Mouse (Mus musculus): ENCODE data around the gene Gpr161. TPM values are rescaled to one million over a fixed set of nuclear protein-coding genes. Genes with fewer than 3 reads are reported as not detected.

The Gpr161 gene
- 1 to 10 TPM; 4.2 to 5.6 TPM for total RNA-seq (2021)
- long read RNA-seq, experiment 1, partial matches to known transcripts, result 0 of 3 reads
- long read RNA-seq, experiment 1, other reads (novel, unspliced or antisense), result 3 of 3 reads
- long read RNA-seq, experiment 2, partial matches to known transcripts, result 2 of 8 reads
- long read RNA-seq, experiment 2, other reads (novel, unspliced or antisense), result 6 of 8 reads

GRCm38 (mm10) chr1:165295489-165295888, at the start of gene Gpr161:
Gene Gpr161 (plus strand): TSS chr1:165295789.
- no peak for DNase-seq (ENCODE audit: low spot score in 2 of 2)

GRCm38 (mm10) chr1:165246587-165246986, 49.0 kb upstream of the Gpr161 start:
- DNase-seq (ENCODE audit: low spot score in 2 of 2), result no peak

GRCm38 (mm10) chr1:165247085-165247484, 48.5 kb upstream of the Gpr161 start:
- DNase-seq (ENCODE audit: low spot score in 2 of 2), result no peak

GRCm38 (mm10) chr1:165247788-165248187, 47.8 kb upstream of the Gpr161 start:
- no peak for DNase-seq (ENCODE audit: low spot score in 2 of 2)

GRCm38 (mm10) chr1:165248842-165249241, 46.7 kb upstream of the Gpr161 start:
- DNase-seq (ENCODE audit: low spot score in 2 of 2), result no peak

GRCm38 (mm10) chr1:165250546-165250945, 45.0 kb upstream of the Gpr161 start:
- no peak for DNase-seq (ENCODE audit: low spot score in 2 of 2)

GRCm38 (mm10) chr1:165252027-165252671, 43.4 kb upstream of the Gpr161 start:
- peak in 1 of 2 experiments; percentile 30 for DNase-seq (ENCODE audit: low spot score in 2 of 2)

- DNase-seq (ENCODE audit: low spot score in 2 of 2), result no peak
Observed at GRCm38 (mm10) chr1:165274946-165275345, 20.6 kb upstream of the Gpr161 start.

- DNase-seq (ENCODE audit: low spot score in 2 of 2), result no peak
Observed at GRCm38 (mm10) chr1:165280741-165281140, 14.8 kb upstream of the Gpr161 start.

- DNase-seq (ENCODE audit: low spot score in 2 of 2), result peak; percentile 48 to 52
Observed at GRCm38 (mm10) chr1:165281351-165282221, 14.0 kb upstream of the Gpr161 start.

- no peak for DNase-seq (ENCODE audit: low spot score in 2 of 2)
Observed at GRCm38 (mm10) chr1:165282222-165282966, 13.2 kb upstream of the Gpr161 start.

GRCm38 (mm10) chr1:165282967-165283345, 12.6 kb upstream of the Gpr161 start:
- no peak for DNase-seq (ENCODE audit: low spot score in 2 of 2)

- DNase-seq (ENCODE audit: low spot score in 2 of 2), result no peak
Observed at GRCm38 (mm10) chr1:165284096-165284495, 11.5 kb upstream of the Gpr161 start.

- no peak for DNase-seq (ENCODE audit: low spot score in 2 of 2)
Observed at GRCm38 (mm10) chr1:165288165-165288564, 7.4 kb upstream of the Gpr161 start.

GRCm38 (mm10) chr1:165289831-165290230, 5.8 kb upstream of the Gpr161 start:
- DNase-seq (ENCODE audit: low spot score in 2 of 2), result no peak

GRCm38 (mm10) chr1:165291606-165292005, 4.0 kb upstream of the Gpr161 start:
- no peak for DNase-seq (ENCODE audit: low spot score in 2 of 2)

GRCm38 (mm10) chr1:165301108-165301507, 5.5 kb downstream of the Gpr161 start:
- DNase-seq (ENCODE audit: low spot score in 2 of 2), result no peak

- no peak for DNase-seq (ENCODE audit: low spot score in 2 of 2)
Observed at GRCm38 (mm10) chr1:165301567-165301966, 6.0 kb downstream of the Gpr161 start.

GRCm38 (mm10) chr1:165302455-165303208, 7.0 kb downstream of the Gpr161 start:
- DNase-seq (ENCODE audit: low spot score in 2 of 2), result no peak

- no peak for DNase-seq (ENCODE audit: low spot score in 2 of 2)
Observed at GRCm38 (mm10) chr1:165303209-165303608, 7.6 kb downstream of the Gpr161 start.

GRCm38 (mm10) chr1:165304341-165304740, 8.8 kb downstream of the Gpr161 start:
- DNase-seq (ENCODE audit: low spot score in 2 of 2), result no peak

Data from adrenal gland, postnatal 4 days (tissue).